Mouse (Mus musculus): ENCODE results near the gene Gm37240. TPM values are rescaled to one million over a fixed set of nuclear protein-coding genes. Genes with fewer than 3 reads are reported as not detected.

The Gm37240 gene
- polyA plus RNA-seq, 1 experiment from 2014 or later: 7.2 TPM

GRCm38 (mm10) chr3:84598756-84599155 is 1288.6 kb downstream of the Gm37240 start:
- peaks cover 4% of the 10 kb centered on the region; the same call in 1 of the 2 replicates for H3K4me1 ChIP-seq
- no peak overlapping the region for H3K27ac ChIP-seq (replicated peaks)
- no peak overlapping the region for H3K4me2 ChIP-seq
- no peaks in the 10 kb centered on the region for H3K9me3 ChIP-seq
- no peaks in the 10 kb centered on the region for H3K36me3 ChIP-seq
- H3K27me3 ChIP-seq (replicated peaks): peaks cover 16% of the 10 kb centered on the region; the same call in 1 of the 2 replicates
- WGBS: 77% methylated on average over 6 of the region's 6 CpGs
- no peak overlapping the region for H3K4me3 ChIP-seq
- H3K9ac ChIP-seq: no peak overlapping the region
- no peak for ATAC-seq (ENCODE audit: extremely low read depth, insufficient number of reproducible peaks, low FRiP score, low TSS enrichment)

- Histone ChIP-seq H3K9ac (no peak overlapping the region), H3K4me3 (no peak overlapping the region), H3K27ac (replicated peaks) (no peak overlapping the region), H3K4me1 (peaks cover 5% of the 10 kb centered on the region), H3K4me2 (no peak overlapping the region), H3K36me3 (no peaks in the 10 kb centered on the region), H3K9me3 (no peaks in the 10 kb centered on the region), H3K27me3 (replicated peaks) (peaks cover 16% of the 10 kb centered on the region; the same call in 1 of the 2 replicates)
- ATAC-seq (ENCODE audit: extremely low read depth, insufficient number of reproducible peaks, low FRiP score, low TSS enrichment): no peak
- 81% methylated on average over 6 of the region's 6 CpGs for WGBS
Measured at GRCm38 (mm10) chr3:84597996-84598734, 1289.2 kb downstream of the Gm37240 start.

- Histone ChIP-seq H3K9ac (no peak overlapping the region), H3K4me3 (peak overlapping the region; percentile 45), H3K9me3 (no peaks in the 10 kb centered on the region), H3K4me2 (peak overlapping the region; percentile 68), H3K4me1 (peaks cover 18% of the 10 kb centered on the region), H3K27me3 (replicated peaks) (peaks cover 16% of the 10 kb centered on the region; the same call in 1 of the 2 replicates), H3K27ac (replicated peaks) (no peak overlapping the region), H3K36me3 (no peaks in the 10 kb centered on the region)
- 39% methylated on average over 5 of the region's 5 CpGs for WGBS
- ATAC-seq (ENCODE audit: extremely low read depth, insufficient number of reproducible peaks, low FRiP score, low TSS enrichment): no peak
Measured at GRCm38 (mm10) chr3:84595677-84596234, 1291.6 kb downstream of the Gm37240 start.

GRCm38 (mm10) chr3:84594894-84595676 is 1292.2 kb downstream of the Gm37240 start:
- H3K4me2 ChIP-seq: peak overlapping the region; percentile 68
- H3K9me3 ChIP-seq: no peaks in the 10 kb centered on the region
- 8% methylated on average over 23 of the region's 23 CpGs for WGBS
- H3K27me3 ChIP-seq (replicated peaks): peaks cover 16% of the 10 kb centered on the region; the same call in 1 of the 2 replicates
- no peak for ATAC-seq (ENCODE audit: extremely low read depth, insufficient number of reproducible peaks, low FRiP score, low TSS enrichment)
- H3K4me3 ChIP-seq: peak overlapping the region; percentile 45
- H3K36me3 ChIP-seq: no peaks in the 10 kb centered on the region
- H3K4me1 ChIP-seq: peaks cover 18% of the 10 kb centered on the region
- peak overlapping the region; percentile 61 for H3K9ac ChIP-seq
- no peak overlapping the region for H3K27ac ChIP-seq (replicated peaks)

- peaks cover 16% of the 10 kb centered on the region; the same call in 1 of the 2 replicates for H3K27me3 ChIP-seq (replicated peaks)
- H3K27ac ChIP-seq (replicated peaks): no peak within 1 kb of the TSS
- H3K4me3 ChIP-seq: no peak within 1 kb of the TSS
- no peak for ATAC-seq (ENCODE audit: extremely low read depth, insufficient number of reproducible peaks, low FRiP score, low TSS enrichment)
- no peak within 1 kb of the TSS for H3K9ac ChIP-seq
- WGBS: 61% methylated on average over 2 of the region's 2 CpGs
- H3K9me3 ChIP-seq: no peaks in the 10 kb centered on the region
- peaks cover 25% of the 10 kb centered on the region for H3K4me1 ChIP-seq
- H3K36me3 ChIP-seq: no peaks in the 10 kb centered on the region
- H3K4me2 ChIP-seq: no peak within 1 kb of the TSS
Measured at GRCm38 (mm10) chr3:84593274-84593673, 1294.0 kb downstream of the Gm37240 start, which contains the start of gene Tigd4. Gene Tigd4 (plus strand): TSS chr3:84593574.

- H3K9me3 ChIP-seq: no peaks in the 10 kb centered on the region
- H3K4me1 ChIP-seq: peaks cover 54% of the 10 kb centered on the region
- H3K36me3 ChIP-seq: no peaks in the 10 kb centered on the region
- H3K27ac ChIP-seq (replicated peaks): peak overlapping the region; percentile 88
- H3K9ac ChIP-seq: no peak overlapping the region
- ATAC-seq (ENCODE audit: extremely low read depth, insufficient number of reproducible peaks, low FRiP score, low TSS enrichment): no peak
- 16% methylated on average over 5 of the region's 5 CpGs for WGBS
- no peak overlapping the region for H3K4me3 ChIP-seq
- no peaks in the 10 kb centered on the region for H3K27me3 ChIP-seq (replicated peaks)
- H3K4me2 ChIP-seq: peak overlapping the region; percentile 39
Measured at GRCm38 (mm10) chr3:84586736-84587135, 1300.6 kb downstream of the Gm37240 start.

GRCm38 (mm10) chr3:84582913-84583276 is 1304.4 kb downstream of the Gm37240 start:
- H3K27ac ChIP-seq (replicated peaks): peak overlapping the region; percentile 98

GRCm38 (mm10) chr3:84582023-84582912 is 1305.0 kb downstream of the Gm37240 start, which contains the start of gene Arfip1:
Gene Arfip1 (minus strand): TSS chr3:84582625.
- ATAC-seq (ENCODE audit: extremely low read depth, insufficient number of reproducible peaks, low FRiP score, low TSS enrichment): peak; percentile 92
- H3K9ac ChIP-seq: peak within 1 kb of the TSS; percentile 93
- H3K27me3 ChIP-seq (replicated peaks): no peaks in the 10 kb centered on the region
- H3K4me1 ChIP-seq: peaks cover 78% of the 10 kb centered on the region
- H3K36me3 ChIP-seq: no peaks in the 10 kb centered on the region
- H3K9me3 ChIP-seq: no peaks in the 10 kb centered on the region
- peak within 1 kb of the TSS; percentile 90 for H3K4me2 ChIP-seq
- H3K4me3 ChIP-seq: peak within 1 kb of the TSS; percentile 86
- WGBS: under 1% methylated on average over 68 of the region's 70 CpGs
- peak within 1 kb of the TSS; percentile 98 for H3K27ac ChIP-seq (replicated peaks)

More at GRCm38 (mm10) chr3:84582913-84583276, 1304.4 kb downstream of the Gm37240 start:
- WGBS: under 1% methylated on average over 27 of the region's 27 CpGs
- no peak for ATAC-seq (ENCODE audit: extremely low read depth, insufficient number of reproducible peaks, low FRiP score, low TSS enrichment)
- Histone ChIP-seq H3K4me1 (peaks cover 78% of the 10 kb centered on the region), H3K4me2 (peak overlapping the region; percentile 90), H3K27me3 (replicated peaks) (no peaks in the 10 kb centered on the region), H3K4me3 (peak overlapping the region; percentile 86), H3K9ac (peak overlapping the region; percentile 93), H3K9me3 (no peaks in the 10 kb centered on the region), H3K36me3 (no peaks in the 10 kb centered on the region)

GRCm38 (mm10) chr3:84581696-84582022 is 1305.7 kb downstream of the Gm37240 start:
- no peak for ATAC-seq (ENCODE audit: extremely low read depth, insufficient number of reproducible peaks, low FRiP score, low TSS enrichment)
- H3K4me1 ChIP-seq: peaks cover 73% of the 10 kb centered on the region

GRCm38 (mm10) chr3:84580716-84581115 is 1306.6 kb downstream of the Gm37240 start:
- H3K4me1 ChIP-seq: peaks cover 69% of the 10 kb centered on the region
- H3K4me3 ChIP-seq: peak overlapping the region; percentile 86
- no peaks in the 10 kb centered on the region for H3K9me3 ChIP-seq
- no peak overlapping the region for H3K27ac ChIP-seq (replicated peaks)
- 11% methylated on average over 4 of the region's 4 CpGs for WGBS
- H3K4me2 ChIP-seq: peak overlapping the region; percentile 90
- peak overlapping the region; percentile 93 for H3K9ac ChIP-seq
- no peaks in the 10 kb centered on the region for H3K36me3 ChIP-seq
- H3K27me3 ChIP-seq (replicated peaks): no peaks in the 10 kb centered on the region
- no peak for ATAC-seq (ENCODE audit: extremely low read depth, insufficient number of reproducible peaks, low FRiP score, low TSS enrichment)

More at GRCm38 (mm10) chr3:84581696-84582022, 1305.7 kb downstream of the Gm37240 start:
- Histone ChIP-seq H3K27me3 (replicated peaks) (no peaks in the 10 kb centered on the region), H3K9ac (peak overlapping the region; percentile 93), H3K36me3 (no peaks in the 10 kb centered on the region), H3K4me3 (peak overlapping the region; percentile 86), H3K4me2 (peak overlapping the region; percentile 90), H3K27ac (replicated peaks) (peak overlapping the region; percentile 98), H3K9me3 (no peaks in the 10 kb centered on the region)
- 0% methylated on average over 4 of the region's 4 CpGs for WGBS
